Mouse (Mus musculus) bone marrow macrophage, adult 2 months (primary cell): ENCODE measurements at regions not wholly inside any gene's neighbourhood (a gene's known extent, or its start where the extent isn't known, plus 50 kb on each side); places are given as distances from the start of the nearest gene placed in this dataset.

Source experiments
- CTCF ChIP-seq: IDR thresholded peaks from 2 replicates; pipeline ENCODE4 v1.5.1; 2012; ENCODE audit warnings: low read depth, mild to moderate bottlenecking, low read length, moderate library complexity
- POLR2A ChIP-seq: IDR thresholded peaks from 2 replicates; pipeline ENCODE4 v1.6.1; 2012; ENCODE audit warnings: mild to moderate bottlenecking, low read depth, low read length, borderline replicate concordance

DNA sequence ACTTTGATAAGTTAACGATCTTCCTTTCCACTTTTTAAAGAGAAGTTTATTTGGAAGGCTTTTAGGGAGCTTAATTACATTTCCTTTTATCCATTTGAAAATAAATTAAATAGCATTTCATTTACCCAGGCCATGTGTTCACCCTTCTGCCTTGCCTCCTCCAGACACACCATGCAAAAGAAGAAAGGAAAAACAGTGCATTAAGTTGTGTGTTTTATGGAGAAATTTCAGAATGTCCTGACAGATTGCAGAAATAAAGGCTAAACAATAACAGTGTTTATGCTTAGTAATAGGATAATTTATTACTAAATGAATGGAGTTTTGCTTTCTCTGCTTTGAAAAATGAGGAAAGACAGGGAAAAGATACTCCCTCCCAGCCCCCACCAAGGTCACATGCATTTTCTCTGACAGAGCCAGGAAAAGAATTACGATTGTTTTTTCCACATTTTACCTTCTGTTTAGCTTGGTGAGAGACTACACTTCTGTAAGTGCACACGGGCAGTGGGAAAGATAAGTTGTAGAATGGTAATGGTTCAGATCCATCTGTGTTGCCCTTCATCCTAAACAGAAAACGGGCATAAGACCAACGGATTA is 156.0 kb upstream of the Tas2r119 start:
- TF ChIP-seq POLR2A (no peak), CTCF (no peak)
